Mouse (Mus musculus) lung, adult 2 months (tissue): ENCODE results near the gene Kcnq5. TPM values are rescaled to one million over a fixed set of nuclear protein-coding genes. Genes with fewer than 3 reads are reported as not detected.
"Not testable (repeated sequence)": the region's sequence is repeated elsewhere in the genome, so short reads cannot be mapped to it uniquely, and the experiment has no call there.

Experiments
- DNase-seq: peaks from one replicate; pipeline ENCODE4 v3.0.0; 2022
- H3K4me1 ChIP-seq: fragments of 200-500 bp; 2 replicates; pipeline ENCODE4 v1.6.1; 2011; ENCODE audit warnings: low read length; ENCODE audit not compliant: control insufficient read depth, insufficient read depth
- H3K4me3 ChIP-seq: fragments of 200-500 bp; replicated peaks from 2 replicates; pipeline ENCODE3; 2011; ENCODE audit warnings: low read depth, mild to moderate bottlenecking, control low read depth, low read length; ENCODE audit errors: extremely low read depth
- CTCF ChIP-seq: fragments of 200-500 bp; IDR thresholded peaks from 2 replicates; pipeline ENCODE4 v1.5.1; 2011; ENCODE audit warnings: mild to moderate bottlenecking, low read length, control low read depth; ENCODE audit not compliant: insufficient read depth
- POLR2A ChIP-seq: fragments of 200-500 bp; IDR thresholded peaks from 2 replicates; pipeline ENCODE4 v1.6.1; 2011; ENCODE audit warnings: low read depth, mild to moderate bottlenecking, control low read depth, low read length, borderline replicate concordance; ENCODE audit errors: extremely low read depth
- WGBS: fragments of 180-500 bp; shearing (Covaris S2); methylation state at CpG from one replicate; pipeline ENCODE4 v1.1.7; 2018; 5-methylcytosine and 5-hydroxymethylcytosine counted together
- polyA plus RNA-seq: library from polyadenylated mRNA; depleted of rRNA; stranded (reverse); fragments of >200 nt; gene quantifications from 2 replicates; pipeline ENCODE4 v1.2.3, GENCODE M21; 2012

The Kcnq5 gene
- polyA plus RNA-seq, 1 experiment: 2.5 TPM

DNA sequence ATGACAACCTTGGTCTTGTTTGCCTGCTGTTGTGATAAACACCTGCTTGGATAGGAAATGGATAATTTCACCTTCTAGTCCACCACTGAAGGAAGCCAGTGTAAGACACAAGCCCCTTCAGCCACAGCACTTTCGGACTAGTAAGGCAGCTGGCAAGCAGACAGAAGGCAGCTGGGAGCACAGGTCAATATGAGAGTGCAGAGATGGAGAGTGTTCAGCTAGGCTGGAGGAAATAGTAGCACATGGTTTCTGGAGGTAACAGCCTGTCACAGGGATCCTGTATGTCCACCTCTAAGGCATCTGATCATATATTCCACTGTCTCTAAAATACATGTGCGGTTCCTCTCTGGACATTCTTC is 549.6 kb downstream of the Kcnq5 start:
- WGBS: 78% methylated on average over 2 of the region's 2 CpGs
- no peak overlapping the region for H3K4me3 ChIP-seq
- TF ChIP-seq CTCF: no peak
- no peak for TF ChIP-seq POLR2A

DNA sequence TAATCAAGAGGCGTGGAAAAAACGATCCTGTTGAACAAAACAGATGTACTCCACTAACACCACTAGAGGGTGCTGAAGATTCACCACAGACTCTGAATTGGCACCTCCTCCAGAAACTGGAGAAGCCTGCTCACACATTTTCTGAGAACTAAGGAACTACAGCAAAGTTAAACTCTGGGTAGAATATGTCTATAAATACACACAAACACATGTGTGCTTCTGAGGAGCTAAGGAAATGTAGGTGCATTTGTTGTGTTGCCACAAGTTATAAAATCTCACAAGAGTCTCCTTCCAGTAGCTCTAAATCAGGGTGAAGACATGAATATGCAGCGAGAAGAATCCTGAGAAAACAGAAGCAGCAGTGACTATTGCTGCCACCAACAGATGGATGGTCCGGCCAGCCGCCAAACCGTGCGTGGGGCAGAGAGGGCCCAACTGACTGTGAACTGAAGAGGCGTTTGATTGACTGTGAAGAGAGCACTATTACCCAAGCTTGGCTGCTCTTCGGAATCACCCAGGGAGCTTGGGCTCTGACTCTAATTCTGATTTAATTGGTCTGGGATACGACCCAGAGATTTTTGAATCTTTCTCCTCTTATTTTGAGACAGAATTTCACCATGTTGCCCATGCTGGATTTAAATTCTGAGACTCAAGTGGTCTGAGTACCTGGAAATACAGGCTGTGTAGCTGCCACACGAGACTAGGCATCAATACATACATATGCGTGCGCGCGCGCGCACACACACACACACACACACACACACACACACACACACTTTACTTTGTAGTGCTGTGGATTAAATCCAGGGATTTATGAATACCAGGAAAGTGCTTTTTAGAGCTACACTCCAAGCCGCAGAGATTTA is 550.2 kb downstream of the Kcnq5 start:
- TF ChIP-seq POLR2A (no peak), CTCF (peak; percentile 31)
- DNase-seq: peak; percentile 6
- WGBS: 54% methylated on average over 18 of the region's 18 CpGs
- no peaks in the 10 kb centered on the region for H3K4me1 ChIP-seq
- H3K4me3 ChIP-seq: no peak overlapping the region

More for the DNA sequence above, 549.6 kb downstream of the Kcnq5 start:
- H3K4me1 ChIP-seq: no peaks in the 10 kb centered on the region
- DNase-seq: no peak

DNA sequence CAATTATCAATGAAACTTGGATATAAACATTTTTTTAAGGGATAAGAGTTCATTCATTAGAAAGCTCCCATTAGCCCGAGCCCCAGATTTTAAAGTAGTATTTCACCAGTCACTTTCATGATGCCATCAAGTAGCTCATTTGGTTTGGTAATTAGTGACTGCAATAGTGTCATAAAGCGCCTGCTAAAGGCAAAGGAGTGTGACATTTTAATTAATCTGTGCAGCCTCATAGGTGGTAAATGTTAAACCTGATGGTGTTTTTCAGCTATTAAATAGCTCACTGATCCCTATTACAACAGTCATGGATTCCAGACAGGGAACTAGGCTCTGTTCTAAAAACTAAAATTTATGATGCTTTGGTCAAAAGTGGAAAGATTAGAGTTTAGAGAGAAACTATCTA is 554.5 kb downstream of the Kcnq5 start:
- H3K4me3 ChIP-seq: no peak overlapping the region
- 72% methylated on average over 2 of the region's 2 CpGs for WGBS
- no peak for DNase-seq
- H3K4me1 ChIP-seq: no peaks in the 10 kb centered on the region
- TF ChIP-seq CTCF (no peak), POLR2A (no peak)

DNA sequence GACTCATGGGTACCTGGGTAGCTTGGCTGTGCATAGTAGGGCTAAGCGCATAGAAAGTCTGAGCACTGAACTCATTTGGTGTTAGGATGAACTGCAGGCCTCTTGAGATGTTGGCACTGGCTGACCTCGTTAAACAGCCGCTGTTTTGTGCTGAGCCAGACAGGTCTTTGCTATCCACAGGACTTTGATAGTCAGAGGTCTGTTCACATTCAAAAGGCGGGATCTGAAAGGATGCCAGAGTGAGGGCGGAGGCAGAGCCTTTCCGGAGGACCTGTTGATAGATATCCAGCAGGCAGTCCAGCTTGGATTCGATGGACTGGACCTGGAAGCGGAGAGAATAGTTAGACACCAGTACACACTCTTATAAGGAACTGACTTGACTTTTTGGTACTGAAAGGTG is 558.9 kb downstream of the Kcnq5 start:
- TF ChIP-seq CTCF (no peak), POLR2A (no peak)
- WGBS: 82% methylated on average over 8 of the region's 8 CpGs
- no peak overlapping the region for H3K4me3 ChIP-seq
- H3K4me1 ChIP-seq: no peaks in the 10 kb centered on the region
- no peak for DNase-seq

GRCm38 (mm10) chr1:21391138-21391671 is 570.5 kb downstream of the Kcnq5 start:
- DNase-seq: no peak
- Histone ChIP-seq H3K4me1 (no peaks in the 10 kb centered on the region), H3K4me3 (no peak overlapping the region)
- TF ChIP-seq POLR2A (no peak), CTCF (no peak)
- 58% methylated on average over 6 of the region's 6 CpGs for WGBS

GRCm38 (mm10) chr1:21383256-21383655 is 578.5 kb downstream of the Kcnq5 start, which contains the start of gene Khdc1b:
Gene Khdc1b, plus strand, starts transcription at chr1:21383556.
- Histone ChIP-seq H3K4me3 (no peak within 1 kb of the TSS), H3K4me1 (no peaks in the 10 kb centered on the region)
- WGBS: 81% methylated on average over 1 of the region's 1 CpGs
- no peak for TF ChIP-seq POLR2A
- no peak for TF ChIP-seq CTCF
- no peak for DNase-seq

- DNase-seq, H3K4me1 ChIP-seq, H3K4me3 ChIP-seq: not testable (repeated sequence)
- WGBS: 46% methylated on average over 1 of the region's 1 CpGs
Measured at GRCm38 (mm10) chr1:21368031-21368430, 593.7 kb downstream of the Kcnq5 start, which contains the start of gene Khdc1c. Gene Khdc1c, plus strand, starts transcription at chr1:21368331.

- 67% methylated on average over 2 of the region's 2 CpGs for WGBS
- TF ChIP-seq POLR2A: no peak
- no peak for TF ChIP-seq CTCF
- DNase-seq: no peak
- H3K4me1 ChIP-seq: no peaks in the 10 kb centered on the region
- no peak within 1 kb of the TSS for H3K4me3 ChIP-seq
Measured at GRCm38 (mm10) chr1:21349341-21349740, 612.4 kb downstream of the Kcnq5 start, which contains the start of gene Khdc1a. Gene Khdc1a, plus strand, starts transcription at chr1:21349641.
